Mouse (Mus musculus) bone marrow macrophage, adult 2 months (primary cell): Measurements from ENCODE around the gene Fxr2.

Experiments
- CTCF ChIP-seq: IDR thresholded peaks from 2 replicates; pipeline ENCODE4 v1.5.1; 2012; ENCODE audit warnings: low read depth, mild to moderate bottlenecking, low read length, moderate library complexity
- POLR2A ChIP-seq: IDR thresholded peaks from 2 replicates; pipeline ENCODE4 v1.6.1; 2012; ENCODE audit warnings: mild to moderate bottlenecking, low read depth, low read length, borderline replicate concordance

DNA sequence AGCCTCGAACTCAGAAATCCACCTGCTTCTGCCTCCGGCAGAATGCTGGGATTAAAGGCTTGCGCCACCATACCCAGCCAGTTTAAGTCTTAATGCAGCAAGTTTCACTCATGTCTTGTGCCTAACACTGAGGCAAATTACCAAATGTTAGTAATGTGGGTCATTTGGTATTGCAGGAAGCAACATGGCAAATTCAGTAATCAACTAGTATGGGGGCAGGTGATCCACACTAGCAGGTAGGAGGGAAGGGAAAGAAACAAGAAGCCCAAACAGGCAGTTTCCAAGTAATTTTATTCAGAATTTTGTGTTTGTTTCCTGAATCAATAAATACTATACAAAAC, 33.8 kb downstream of the Fxr2 start:
- TF ChIP-seq CTCF, result no peak
- TF ChIP-seq POLR2A, result no peak
